Mouse (Mus musculus): ENCODE measurements at regions not wholly inside any gene's neighbourhood (a gene's known extent, or its start where the extent isn't known, plus 50 kb on each side); places are given as distances from the start of the nearest gene placed in this dataset.

GRCm38 (mm10) chr16:8961739-8962138, 131.8 kb downstream of the 1810013L24Rik start:
- TF ChIP-seq POLR2A (IDR thresholded peaks at IDR 0.05; ENCODE audit: insufficient read length, low read depth), result no peak
- TF ChIP-seq TCF12 (IDR thresholded peaks at IDR 0.05; ENCODE audit: insufficient read depth, poor library complexity, severe bottlenecking), result no peak
- TF ChIP-seq MAX (IDR thresholded peaks at IDR 0.05; ENCODE audit: low read depth), result no peak
- no peak for TF ChIP-seq MYOG (IDR thresholded peaks at IDR 0.05; ENCODE audit: control insufficient read depth in 1 of 3, insufficient read depth in 1 of 3, insufficient read length in 2 of 3, low read depth in 2 of 3)
- no peak for TF ChIP-seq MYOD1 (IDR thresholded peaks at IDR 0.05; ENCODE audit: control insufficient read depth in 1 of 3, insufficient read length in 2 of 3, low read depth in 2 of 3)
- TF ChIP-seq USF1 (IDR thresholded peaks at IDR 0.05; ENCODE audit: low read depth), result no peak
- no peak for TF ChIP-seq SRF (IDR thresholded peaks at IDR 0.05; ENCODE audit: control insufficient read depth, insufficient read length, low read depth)
- no peak for TF ChIP-seq POLR2AphosphoS2 (IDR thresholded peaks at IDR 0.05; ENCODE audit: insufficient read length, low read depth)
- no peak for TF ChIP-seq E2F4 (IDR thresholded peaks at IDR 0.05; ENCODE audit: insufficient read depth)

All from myocyte (in vitro differentiated cells).